Mouse (Mus musculus) hindbrain, embryonic 14.5 days (tissue): Measurements from ENCODE around the gene Dnaic1. TPM values are rescaled to one million over a fixed set of nuclear protein-coding genes. Genes with fewer than 3 reads are reported as not detected.

ENCODE experiments used
- ATAC-seq: fragments of 200-750 bp; cut with Nextera tagmentation; 2 replicates; pipeline ENCODE4 v1.8.0; 2017; ENCODE audit warnings: moderate number of reproducible peaks, mild to moderate bottlenecking, moderate TSS enrichment, moderate library complexity; ENCODE audit not compliant: low FRiP score
- DNase-seq: peaks from one replicate; pipeline ENCODE4 v3.0.0-alpha.2; 2015; ENCODE audit warnings: low spot score
- H3K27ac ChIP-seq: fragments of 300-500 bp; sonication (generic); 2 replicates; pipeline ENCODE4 v1.5.1; 2014; ENCODE audit warnings: mild to moderate bottlenecking, moderate library complexity
- H3K27me3 ChIP-seq: fragments of 300-500 bp; sonication (generic); 2 replicates; pipeline ENCODE4 v1.6.1; 2014; ENCODE audit warnings: mild to moderate bottlenecking, low read length, mixed read lengths; ENCODE audit not compliant: control insufficient read depth, insufficient read depth
- H3K36me3 ChIP-seq: fragments of 300-500 bp; sonication (generic); replicated peaks from 2 replicates; pipeline ENCODE4 v1.6.1; 2014; ENCODE audit not compliant: control insufficient read depth, insufficient read depth
- H3K4me1 ChIP-seq: fragments of 300-500 bp; sonication (generic); replicated peaks from 2 replicates; pipeline ENCODE4 v1.6.1; 2014; ENCODE audit warnings: antibody characterized with exemption, low read length, mixed read lengths; ENCODE audit not compliant: control insufficient read depth, insufficient read depth
- H3K4me2 ChIP-seq: fragments of 300-500 bp; sonication (generic); replicated peaks from 2 replicates; pipeline ENCODE4 v1.6.1; 2014; ENCODE audit warnings: mild to moderate bottlenecking, moderate library complexity
- H3K4me3 ChIP-seq: fragments of 300-500 bp; sonication (generic); replicated peaks from 2 replicates; pipeline ENCODE4 v1.5.1; 2014; ENCODE audit warnings: mild to moderate bottlenecking, low read length
- H3K9ac ChIP-seq: fragments of 300-500 bp; sonication (generic); 2 replicates; pipeline ENCODE4 v1.6.1; 2014
- H3K9me3 ChIP-seq: fragments of 300-500 bp; sonication (generic); 2 replicates; pipeline ENCODE4 v1.6.1; 2016; ENCODE audit warnings: low read length; ENCODE audit not compliant: control insufficient read depth
- WGBS: fragments of 180-500 bp; shearing (Covaris S2); extraction: QIAGEN DNeasy Blood & Tissue Kit; methylation state at CpG from one replicate; pipeline ENCODE4 v1.1.7; 2014; 5-methylcytosine and 5-hydroxymethylcytosine counted together
- polyA plus RNA-seq: library from polyadenylated mRNA; unstranded; fragments of >200 nt; fragmentation: Nextera tagmentation; extraction: Ambion mirVana; gene quantifications from 2 replicates; pipeline ENCODE4 v1.2.1, GENCODE M21; 2014

Dnaic1 gene
- 2.0 and 2.3 TPM in 2 replicates for polyA plus RNA-seq

GRCm38 (mm10) chr4:41569411-41569885, at the start of gene Dnaic1, which contains the start of gene Fam219a:
Gene Dnaic1 (plus strand): TSS chr4:41569775.
Gene Fam219a (minus strand): TSS chr4:41569538.
- peak; percentile 98 for ATAC-seq
- DNase-seq, result peak; percentile 97
- no peaks in the 10 kb centered on the region for H3K36me3 ChIP-seq
- H3K27ac ChIP-seq, result peak within 1 kb of the TSS; percentile 93
- peaks cover 28% of the 10 kb centered on the region for H3K4me1 ChIP-seq
- no peaks in the 10 kb centered on the region for H3K27me3 ChIP-seq
- H3K4me3 ChIP-seq, result peak within 1 kb of the TSS; percentile 81
- H3K4me2 ChIP-seq, result peak within 1 kb of the TSS; percentile 80
- no peaks in the 10 kb centered on the region for H3K9me3 ChIP-seq
- WGBS, result under 1% methylated on average over 41 of the region's 41 CpGs
- H3K9ac ChIP-seq, result peak within 1 kb of the TSS; percentile 85

- 52% methylated on average over 14 of the region's 14 CpGs for WGBS
- ATAC-seq, result no peak
- Histone ChIP-seq H3K27ac (no peak overlapping the region), H3K9ac (no peak overlapping the region), H3K27me3 (no peaks in the 10 kb centered on the region), H3K36me3 (peaks cover 20% of the 10 kb centered on the region), H3K4me1 (no peaks in the 10 kb centered on the region), H3K4me2 (no peak overlapping the region), H3K4me3 (no peak overlapping the region), H3K9me3 (no peaks in the 10 kb centered on the region)
- no peak for DNase-seq
These were observed 48.9 kb upstream of the Dnaic1 start for GRCm38 (mm10) chr4:41520641-41521040.

GRCm38 (mm10) chr4:41522136-41522535, 47.4 kb upstream of the Dnaic1 start:
- WGBS, result 78% methylated on average over 6 of the region's 6 CpGs
- ATAC-seq (no peak), DNase-seq (no peak)
- no peak overlapping the region for H3K27ac ChIP-seq
- no peak overlapping the region for H3K4me2 ChIP-seq
- H3K27me3 ChIP-seq, result no peaks in the 10 kb centered on the region
- no peaks in the 10 kb centered on the region for H3K9me3 ChIP-seq
- peaks cover 20% of the 10 kb centered on the region for H3K36me3 ChIP-seq
- no peak overlapping the region for H3K4me3 ChIP-seq
- H3K9ac ChIP-seq, result no peak overlapping the region
- H3K4me1 ChIP-seq, result peaks cover 14% of the 10 kb centered on the region

- Histone ChIP-seq H3K4me1 (peaks cover 21% of the 10 kb centered on the region), H3K9me3 (no peaks in the 10 kb centered on the region), H3K27ac (no peak overlapping the region), H3K4me2 (no peak overlapping the region), H3K27me3 (no peaks in the 10 kb centered on the region), H3K4me3 (no peak overlapping the region), H3K9ac (no peak overlapping the region), H3K36me3 (peaks cover 20% of the 10 kb centered on the region)
- 52% methylated on average over 5 of the region's 5 CpGs for WGBS
- DNase-seq (peak; percentile 82), ATAC-seq (no peak)
These were observed 46.8 kb upstream of the Dnaic1 start for GRCm38 (mm10) chr4:41522788-41523187.

GRCm38 (mm10) chr4:41523839-41524238, 45.7 kb upstream of the Dnaic1 start:
- H3K27me3 ChIP-seq, result no peaks in the 10 kb centered on the region
- no peak overlapping the region for H3K9ac ChIP-seq
- H3K36me3 ChIP-seq, result peaks cover 14% of the 10 kb centered on the region
- no peak overlapping the region for H3K4me3 ChIP-seq
- H3K4me1 ChIP-seq, result peaks cover 31% of the 10 kb centered on the region
- ATAC-seq (no peak), DNase-seq (no peak)
- no peak overlapping the region for H3K4me2 ChIP-seq
- no peaks in the 10 kb centered on the region for H3K9me3 ChIP-seq
- 81% methylated on average over 7 of the region's 7 CpGs for WGBS
- H3K27ac ChIP-seq, result no peak overlapping the region

- no peak overlapping the region for H3K27ac ChIP-seq
- peaks cover 31% of the 10 kb centered on the region for H3K4me1 ChIP-seq
- H3K4me3 ChIP-seq, result no peak overlapping the region
These were observed 44.7 kb upstream of the Dnaic1 start for GRCm38 (mm10) chr4:41524829-41525228.

GRCm38 (mm10) chr4:41526553-41526952, 43.0 kb upstream of the Dnaic1 start:
- ATAC-seq, result no peak
- no peak for DNase-seq
- Histone ChIP-seq H3K27ac (no peak overlapping the region), H3K4me3 (no peak overlapping the region), H3K9me3 (no peaks in the 10 kb centered on the region), H3K9ac (peak overlapping the region; percentile 24), H3K4me2 (no peak overlapping the region), H3K4me1 (peaks cover 35% of the 10 kb centered on the region), H3K36me3 (peaks cover 7% of the 10 kb centered on the region), H3K27me3 (no peaks in the 10 kb centered on the region)
- WGBS, result 11% methylated on average over 7 of the region's 7 CpGs

More at GRCm38 (mm10) chr4:41524829-41525228, 44.7 kb upstream of the Dnaic1 start:
- ATAC-seq (no peak), DNase-seq (no peak)
- Histone ChIP-seq H3K27me3 (no peaks in the 10 kb centered on the region), H3K9ac (no peak overlapping the region), H3K4me2 (no peak overlapping the region), H3K9me3 (no peaks in the 10 kb centered on the region), H3K36me3 (peaks cover 10% of the 10 kb centered on the region)
- WGBS, result 71% methylated on average over 9 of the region's 9 CpGs

GRCm38 (mm10) chr4:41527076-41527475, 42.5 kb upstream of the Dnaic1 start:
- H3K27ac ChIP-seq, result peak overlapping the region; percentile 1; the same call in 1 of the 2 replicates
- H3K36me3 ChIP-seq, result 0 out of 2 replicates have a peak, but pooled peaks cover 5% of the 10 kb centered on the region
- H3K4me1 ChIP-seq, result peaks cover 35% of the 10 kb centered on the region
- ATAC-seq, result no peak
- DNase-seq, result no peak
- no peaks in the 10 kb centered on the region for H3K27me3 ChIP-seq
- H3K9ac ChIP-seq, result peak overlapping the region; percentile 24; the same call in 1 of the 2 replicates
- WGBS, result 14% methylated on average over 13 of the region's 13 CpGs
- H3K4me3 ChIP-seq, result no peak overlapping the region
- H3K4me2 ChIP-seq, result no peak overlapping the region
- H3K9me3 ChIP-seq, result no peaks in the 10 kb centered on the region

GRCm38 (mm10) chr4:41527996-41528395, 41.6 kb upstream of the Dnaic1 start:
- no peak overlapping the region for H3K4me3 ChIP-seq
- no peaks in the 10 kb centered on the region for H3K27me3 ChIP-seq
- H3K9me3 ChIP-seq, result no peaks in the 10 kb centered on the region
- peak overlapping the region; percentile 38; the same call in 1 of the 2 replicates for H3K27ac ChIP-seq
- 13% methylated on average over 8 of the region's 8 CpGs for WGBS
- peaks cover 35% of the 10 kb centered on the region for H3K4me1 ChIP-seq
- DNase-seq (peak; percentile 51), ATAC-seq (0 out of 2 replicates have a peak, but pooled peaks have one; percentile 19)
- H3K36me3 ChIP-seq, result no peaks in the 10 kb centered on the region
- H3K9ac ChIP-seq, result no peak overlapping the region
- H3K4me2 ChIP-seq, result no peak overlapping the region
